Comparison of ENCODE assay signal across 8 mouse cellular contexts in the genomic region with DNA sequence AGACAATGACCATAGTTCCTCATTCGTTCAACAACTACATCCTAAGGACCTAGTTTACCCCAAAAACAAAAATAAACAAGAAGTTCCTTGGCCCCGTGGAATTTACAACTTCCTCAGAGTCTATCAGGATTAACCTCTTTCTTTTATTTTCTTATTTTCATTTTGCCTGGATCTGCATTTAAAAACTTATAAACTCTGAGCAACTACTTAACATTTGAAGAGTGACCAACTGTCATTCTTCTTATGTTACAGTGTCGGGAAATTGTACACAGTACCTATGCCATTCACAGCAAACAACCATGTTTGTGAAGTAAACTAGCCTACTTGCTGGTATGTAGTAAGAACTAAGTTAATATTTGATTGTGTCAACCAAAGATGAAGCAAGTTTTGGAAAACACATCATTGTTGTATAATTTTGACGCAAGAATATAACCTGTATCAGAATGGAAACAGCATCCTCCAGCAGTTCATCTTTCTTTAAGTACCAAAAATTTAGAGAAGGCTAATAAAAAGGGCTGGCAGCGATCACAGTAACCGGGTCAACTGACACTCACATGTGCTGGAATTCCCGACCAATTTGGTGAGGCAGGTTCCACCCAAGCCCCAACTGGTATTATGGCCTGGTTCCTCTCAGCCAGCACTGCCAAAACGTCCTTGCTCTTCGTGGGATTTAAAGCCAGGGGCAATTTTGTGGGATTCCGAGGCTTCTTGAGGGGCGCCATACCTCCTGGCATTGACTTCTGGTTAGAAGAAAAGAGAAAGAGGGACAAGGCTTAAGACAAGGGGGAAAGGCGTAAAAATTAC. TPM values are rescaled to one million over a fixed set of nuclear protein-coding genes. Genes with fewer than 3 reads are reported as not detected.
A peak's percentile ranks its signal among the peaks of the same experiment; 100 is the strongest.
DNase-seq lines count a peak whose midpoint lies in the region; ATAC-seq and TF ChIP-seq lines count a peak whose summit lies in the region.

No protein-coding gene starts in this region.

- TF ChIP-seq EP300 in ES-Bruce4 (IDR thresholded peaks at IDR 0.05; ENCODE audit: insufficient read depth, low read depth, low read length), result no peak

- H3K27me3 ChIP-seq in cerebellum, adult 2 months (ENCODE audit: control insufficient read depth, insufficient read depth, low read length), result no peaks in the 10 kb centered on the region
- no peaks in the 10 kb centered on the region for H3K27me3 ChIP-seq in ES-Bruce4 (ENCODE audit: control insufficient read depth, insufficient read depth, low read length, poor library complexity, severe bottlenecking)
- no peaks in the 10 kb centered on the region for H3K27me3 ChIP-seq in midbrain, embryonic 13.5 days

- WGBS in cerebellum, adult 2 months, result 21% methylated on average over 12 of the region's 12 CpGs
- WGBS in midbrain, embryonic 13.5 days, result 24% methylated on average over 12 of the region's 12 CpGs

- ATAC-seq in midbrain, embryonic 13.5 days, result peak; percentile 31; the same call in 1 of the 2 replicates

- H3K9ac ChIP-seq in ES-Bruce4 (ENCODE audit: low read depth, poor library complexity, severe bottlenecking), result peak overlapping the region; percentile 91
- peak overlapping the region; percentile 85 for H3K9ac ChIP-seq in midbrain, embryonic 13.5 days (replicated peaks)

- no peak for TF ChIP-seq CTCF in cerebellum, adult 2 months (IDR thresholded peaks at IDR 0.05; ENCODE audit: borderline replicate concordance, insufficient read depth, low read depth, low read length)
- no peak for TF ChIP-seq CTCF in ES-Bruce4 (IDR thresholded peaks at IDR 0.05; ENCODE audit: low read depth, low read length)
- no peak for TF ChIP-seq CTCF in embryonic fibroblast, embryonic 13.5 days (IDR thresholded peaks at IDR 0.05; ENCODE audit: borderline replicate concordance, insufficient read depth, low read length)

- peaks cover 4% of the 10 kb centered on the region; the same call in 1 of the 2 replicates for H3K36me3 ChIP-seq in ES-Bruce4 (ENCODE audit: control insufficient read depth, insufficient read depth, low read length, poor library complexity, severe bottlenecking)
- peaks cover 13% of the 10 kb centered on the region for H3K36me3 ChIP-seq in midbrain, embryonic 13.5 days

- H3K9me3 ChIP-seq in ES-Bruce4 (replicated peaks; ENCODE audit: control insufficient read depth, insufficient read depth, low read length, poor library complexity, severe bottlenecking), result no peaks in the 10 kb centered on the region
- no peaks in the 10 kb centered on the region for H3K9me3 ChIP-seq in midbrain, embryonic 13.5 days

- no peak overlapping the region; the same call in 1 of the 2 replicates for H3K27ac ChIP-seq in cerebellum, adult 2 months (ENCODE audit: insufficient read depth, low read length)
- peak overlapping the region; percentile 55 for H3K27ac ChIP-seq in ES-Bruce4 (ENCODE audit: insufficient read depth, low read length)
- no peak overlapping the region; the same call in 1 of the 2 replicates for H3K27ac ChIP-seq in embryonic fibroblast, embryonic 13.5 days (ENCODE audit: insufficient read depth, low read length)
- peak overlapping the region; percentile 87 for H3K27ac ChIP-seq in midbrain, embryonic 13.5 days

- peak overlapping the region; percentile 82 for H3K4me2 ChIP-seq in midbrain, embryonic 13.5 days (replicated peaks)

- H3K4me1 ChIP-seq in cerebellum, adult 2 months (ENCODE audit: control insufficient read depth, insufficient read depth, low read length), result no peaks in the 10 kb centered on the region
- H3K4me1 ChIP-seq in ES-Bruce4 (ENCODE audit: control insufficient read depth, insufficient read depth, low read length), result no peaks in the 10 kb centered on the region
- H3K4me1 ChIP-seq in embryonic fibroblast, embryonic 13.5 days (ENCODE audit: control insufficient read depth, insufficient read depth, low read length), result no peaks in the 10 kb centered on the region
- peaks cover 14% of the 10 kb centered on the region for H3K4me1 ChIP-seq in midbrain, embryonic 13.5 days (replicated peaks)

- peak overlapping the region; percentile 83 for H3K4me3 ChIP-seq in cerebellum, adult 2 months (replicated peaks; ENCODE audit: insufficient read depth, low read depth, low read length)
- peak overlapping the region; percentile 99 for H3K4me3 ChIP-seq in ES-Bruce4 (ENCODE audit: low read depth, low read length)
- peak overlapping the region; percentile 61 for H3K4me3 ChIP-seq in embryonic fibroblast, embryonic 13.5 days (ENCODE audit: insufficient read depth, low read length)
- peak overlapping the region; percentile 83 for H3K4me3 ChIP-seq in midbrain, embryonic 13.5 days (replicated peaks)

- TF ChIP-seq POLR2A in cerebellum, adult 2 months (IDR thresholded peaks at IDR 0.05; ENCODE audit: borderline replicate concordance, insufficient read depth, low read length), result no peak
- TF ChIP-seq POLR2A in ES-Bruce4 (IDR thresholded peaks at IDR 0.05; ENCODE audit: insufficient read depth, low read length), result no peak
- TF ChIP-seq POLR2A in embryonic fibroblast, embryonic 13.5 days (IDR thresholded peaks at IDR 0.05; ENCODE audit: low read depth, low read length), result no peak; the same call in 1 of the 2 replicates

- peak in 1 of 2 experiments; percentile 15 for DNase-seq in cerebellum, adult 2 months
- no peak for DNase-seq in cerebellum, adult 8-10 months
- peak; percentile 46 for DNase-seq in induced T-regulatory cell, adult 2 months (ENCODE audit: low read depth)
- no peak for DNase-seq in urinary bladder, postnatal 36 days (ENCODE audit: low spot score in 2 of 2)
- DNase-seq in natural killer cell, adult 2 months (ENCODE audit: low spot score in 2 of 2), result no peak

RNA-seq across cellular contexts. Expression of a gene that starts 0.8 kb away (rescaled TPM):
- 1.5 and 1.6 TPM in 2 replicates for polyA plus RNA-seq in cerebellum, adult 2 months (2012; rRNA removed)
- 18.6 and 19.5 TPM in 2 replicates for polyA plus RNA-seq in ES-Bruce4 (2011; ENCODE audit: insufficient read depth, insufficient read length, low read depth, missing spikeins)
- 2.8 and 4.0 TPM in 2 replicates for polyA plus RNA-seq in embryonic fibroblast, embryonic 13.5 days (2011; ENCODE audit: insufficient read length, low read depth, missing spikeins)
- 10.8 and 10.9 TPM in 2 replicates for polyA plus RNA-seq in midbrain, embryonic 13.5 days (2015; fragmentation: Nextera tagmentation; extraction: Ambion mirVana)

RNA-seq across cellular contexts. Expression of a gene that starts 19.8 kb away (rescaled TPM):
- 107 and 119 TPM in 2 replicates for polyA plus RNA-seq in cerebellum, adult 2 months (2012; rRNA removed)
- polyA plus RNA-seq in ES-Bruce4 (2011; ENCODE audit: insufficient read depth, insufficient read length, low read depth, missing spikeins), result 0.22 and 0.84 TPM in 2 replicates
- polyA plus RNA-seq in embryonic fibroblast, embryonic 13.5 days (2011; ENCODE audit: insufficient read length, low read depth, missing spikeins), result 0.44 TPM in 1 of 2 replicates, not detected in the other
- polyA plus RNA-seq in midbrain, embryonic 13.5 days (2015; fragmentation: Nextera tagmentation; extraction: Ambion mirVana), result 2.2 and 2.5 TPM in 2 replicates

RNA-seq across cellular contexts. Expression of a gene that starts 54.3 kb away (rescaled TPM):
- 5.7 and 5.9 TPM in 2 replicates for polyA plus RNA-seq in cerebellum, adult 2 months (2012; rRNA removed)
- polyA plus RNA-seq in ES-Bruce4 (2011; ENCODE audit: insufficient read depth, insufficient read length, low read depth, missing spikeins), result 0.64 TPM in 1 of 2 replicates, not detected in the other
- polyA plus RNA-seq in embryonic fibroblast, embryonic 13.5 days (2011; ENCODE audit: insufficient read length, low read depth, missing spikeins), result not detected in 2 replicates
- 4.0 and 4.9 TPM in 2 replicates for polyA plus RNA-seq in midbrain, embryonic 13.5 days (2015; fragmentation: Nextera tagmentation; extraction: Ambion mirVana)

Comparison
In these comparisons a context has a peak if more than half of its experiments do, and no peak if none do; other contexts are left out.
1. H3K27ac ChIP-seq: peak in ES-Bruce4 (single experiment) and midbrain, embryonic 13.5 days (single experiment); none in cerebellum, adult 2 months (single experiment) and embryonic fibroblast, embryonic 13.5 days (single experiment).
2. RNA of a gene that starts 19.8 kb away (polyA plus RNA-seq): 107 to 119 TPM in cerebellum, adult 2 months; 2.2 to 2.5 TPM in midbrain, embryonic 13.5 days, 0.44 TPM in embryonic fibroblast, embryonic 13.5 days and 0.22 to 0.84 TPM in ES-Bruce4; every median in the first group is over 10 times any median in the second.
3. Peak in every context shown above with its lines, with median percentiles within 50 percentile points of each other: H3K4me3 ChIP-seq.